18 mouse cellular contexts compared by ENCODE assay signal in the genomic region with DNA sequence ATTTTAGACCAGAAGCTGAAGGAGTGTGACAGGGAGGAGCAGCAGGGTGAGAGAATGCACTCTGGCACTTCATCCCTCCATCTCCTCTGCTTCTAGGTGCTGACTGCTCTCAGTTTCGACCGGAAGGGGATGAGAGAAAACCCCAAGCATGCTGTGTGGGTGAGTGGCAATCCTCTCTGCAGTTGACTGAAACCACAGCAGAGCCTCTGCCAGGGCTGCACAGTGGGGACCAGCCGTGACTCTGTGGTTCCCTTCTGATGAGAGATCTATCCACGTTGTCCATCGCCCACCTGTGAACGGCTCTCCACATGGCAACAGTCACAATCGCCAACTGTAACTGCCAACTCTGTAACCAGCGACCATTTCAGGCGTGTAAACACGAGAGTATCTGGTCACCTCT.
DNase-seq lines count a peak whose midpoint lies in the region; ATAC-seq and TF ChIP-seq lines count a peak whose summit lies in the region.
"Had no signal": no experiment of that assay in that cellular context is flagged by ENCODE, and none has a peak within 500 bp of the region (broad histone marks: within the 10 kb centered on the region; RNA-seq: fewer than 3 reads in every experiment).

No protein-coding gene starts in this region.

- H3K27ac ChIP-seq in lung, embryonic 15.5 days: 0 out of 2 replicates have a peak overlapping the region, but pooled peaks have one; percentile 4
- no peak overlapping the region for H3K27ac ChIP-seq in left cerebral cortex, adult 2 months
- no peak overlapping the region for H3K27ac ChIP-seq in forebrain, embryonic 11.5 days (ENCODE audit: low read depth, low read length)
- H3K27ac ChIP-seq: forebrain, embryonic 13.5 days; hindbrain, embryonic 10.5 days; kidney, postnatal 0 days; midbrain, embryonic 13.5 days had no signal

- H3K4me2 ChIP-seq in lung, embryonic 15.5 days: peak overlapping the region; percentile 17
- no peak overlapping the region for H3K4me2 ChIP-seq in forebrain, embryonic 11.5 days (ENCODE audit: low read depth, low read length, severe bottlenecking)
- H3K4me2 ChIP-seq: forebrain, embryonic 13.5 days; heart, embryonic 12.5 days; midbrain, embryonic 13.5 days had no signal

- 44% methylated on average over 10 of the region's 10 CpGs for WGBS in lung, embryonic 15.5 days
- 92% methylated on average over 10 of the region's 10 CpGs for WGBS in forebrain, embryonic 11.5 days

- H3K27me3 ChIP-seq in lung, embryonic 15.5 days: no peaks in the 10 kb centered on the region
- H3K27me3 ChIP-seq in forebrain, embryonic 11.5 days (ENCODE audit: control insufficient read depth, insufficient read depth, low read length): no peaks in the 10 kb centered on the region
- H3K27me3 ChIP-seq: midbrain, embryonic 13.5 days had no signal

- TF ChIP-seq CTCF in left cerebral cortex, adult 2 months (IDR thresholded peaks at IDR 0.05): no peak

- no peak for DNase-seq in lung, postnatal 10 days
- DNase-seq in CD8-positive naive resting alpha-beta T cell, adult 2 months (ENCODE audit: low read depth in 2 of 2, low spot score in 2 of 2): peak; percentile 31 to 38
- DNase-seq in induced T-regulatory cell, adult 2 months (ENCODE audit: low read depth): peak; percentile 82
- DNase-seq in thymus, postnatal 0 days (ENCODE audit: low spot score): peak; percentile 72
- no peak for DNase-seq in left cerebral cortex, adult 2 months (ENCODE audit: extremely low spot score in 1 of 2, low spot score in 2 of 2)
- no peak for DNase-seq in forebrain, embryonic 11.5 days (ENCODE audit: low spot score)
- no peak for DNase-seq in embryo, embryonic 11 days
- DNase-seq: B cell, adult 2 months; cerebellum, adult 11-12 months; layer of hippocampus, adult 9-11 months; right cerebral cortex, postnatal 14 days had no signal

- H3K4me1 ChIP-seq in lung, embryonic 15.5 days: peaks cover 15% of the 10 kb centered on the region
- H3K4me1 ChIP-seq in forebrain, embryonic 11.5 days (replicated peaks; ENCODE audit: control insufficient read depth, insufficient read depth, low read length): 0 out of 2 replicates have a peak, but pooled peaks cover 2% of the 10 kb centered on the region

- no peaks in the 10 kb centered on the region for H3K9me3 ChIP-seq in lung, embryonic 15.5 days
- no peaks in the 10 kb centered on the region for H3K9me3 ChIP-seq in forebrain, embryonic 11.5 days (ENCODE audit: control insufficient read depth, low read length)
- H3K9me3 ChIP-seq: forebrain, embryonic 13.5 days had no signal

- H3K4me3 ChIP-seq in lung, embryonic 15.5 days: no peak overlapping the region
- H3K4me3 ChIP-seq in left cerebral cortex, adult 2 months: no peak overlapping the region
- no peak overlapping the region for H3K4me3 ChIP-seq in forebrain, embryonic 11.5 days (ENCODE audit: low read depth, low read length)
- H3K4me3 ChIP-seq: forebrain, embryonic 13.5 days; heart, embryonic 12.5 days; hindbrain, embryonic 10.5 days; midbrain, embryonic 13.5 days; myocyte had no signal

- no peak overlapping the region for H3K9ac ChIP-seq in lung, embryonic 15.5 days
- no peak overlapping the region for H3K9ac ChIP-seq in forebrain, embryonic 11.5 days (ENCODE audit: low read length)
- H3K9ac ChIP-seq: forebrain, embryonic 13.5 days; heart, embryonic 12.5 days; midbrain, embryonic 13.5 days had no signal

- no peak for ATAC-seq in lung, embryonic 15.5 days (ENCODE audit: borderline replicate concordance, extremely low read depth, low FRiP score, low TSS enrichment)
- no peak for ATAC-seq in forebrain, embryonic 11.5 days (replicated peaks; ENCODE audit: low FRiP score)
- ATAC-seq: forebrain, embryonic 13.5 days; midbrain, embryonic 13.5 days had no signal

- H3K36me3 ChIP-seq in lung, embryonic 15.5 days: no peaks in the 10 kb centered on the region
- H3K36me3 ChIP-seq in forebrain, embryonic 11.5 days (ENCODE audit: control insufficient read depth, insufficient read depth, low read length): no peaks in the 10 kb centered on the region
- H3K36me3 ChIP-seq: heart, embryonic 12.5 days; midbrain, embryonic 13.5 days had no signal

- intact Hi-C loops in left cerebral cortex, adult 2 months (cut with DNase I): no loop called here

Comparison
In these comparisons a context has a peak if more than half of its experiments do, and no peak if none do; other contexts are left out.
1. DNase-seq: peak in CD8-positive naive resting alpha-beta T cell, adult 2 months (2 of 2), induced T-regulatory cell, adult 2 months (single experiment) and thymus, postnatal 0 days (single experiment); none in lung, postnatal 10 days (single experiment), left cerebral cortex, adult 2 months (0 of 2), forebrain, embryonic 11.5 days (single experiment) and embryo, embryonic 11 days (single experiment).